Mouse (Mus musculus): ENCODE measurements around the gene Samd8. TPM values are rescaled to one million over a fixed set of nuclear protein-coding genes. Genes with fewer than 3 reads are reported as not detected.

Gene Samd8
- total RNA-seq, 2 experiments from 2014 or later = 4.6 to 10.8 TPM

DNA sequence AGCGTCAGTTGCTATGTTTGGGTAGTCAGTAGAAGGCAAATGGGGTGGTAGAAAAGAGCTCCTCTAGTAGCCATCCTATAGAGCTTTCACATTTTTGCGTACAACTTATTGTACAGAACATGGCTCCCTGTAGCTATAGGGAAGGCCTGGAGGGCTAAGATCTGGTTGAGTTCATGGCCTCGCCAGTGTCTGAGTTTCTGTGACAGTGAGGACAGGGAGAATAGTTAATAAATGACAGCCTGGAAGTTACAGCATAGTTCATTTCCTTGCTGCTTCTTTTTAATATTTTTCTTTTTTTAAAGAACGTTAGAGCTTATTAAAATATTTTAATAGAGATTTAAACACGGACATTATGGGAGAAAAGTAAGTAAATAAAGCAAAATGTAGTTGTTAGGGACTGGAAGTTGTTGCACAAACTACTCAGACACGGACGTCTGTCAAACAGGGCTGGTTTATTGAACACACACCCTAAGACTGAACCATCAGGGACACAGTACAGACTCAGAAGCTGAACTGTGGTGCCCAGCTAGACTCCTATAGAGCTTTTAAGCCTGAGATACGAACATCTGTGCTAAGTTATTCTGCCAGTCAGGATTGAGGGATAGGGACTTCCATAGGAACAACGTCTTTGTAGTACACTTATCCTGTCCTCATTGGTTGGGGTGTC, 40.4 kb downstream of the Samd8 start:
- ATAC-seq (replicated peaks; ENCODE audit: poor library complexity, severe bottlenecking) = no peak

- no peak for ATAC-seq (replicated peaks; ENCODE audit: poor library complexity, severe bottlenecking)
Observed at GRCm38 (mm10) chr14:21791722-21792121, 41.4 kb downstream of the Samd8 start.

- ATAC-seq (replicated peaks; ENCODE audit: poor library complexity, severe bottlenecking) = no peak
Observed at GRCm38 (mm10) chr14:21792250-21792649, 41.9 kb downstream of the Samd8 start.

DNA sequence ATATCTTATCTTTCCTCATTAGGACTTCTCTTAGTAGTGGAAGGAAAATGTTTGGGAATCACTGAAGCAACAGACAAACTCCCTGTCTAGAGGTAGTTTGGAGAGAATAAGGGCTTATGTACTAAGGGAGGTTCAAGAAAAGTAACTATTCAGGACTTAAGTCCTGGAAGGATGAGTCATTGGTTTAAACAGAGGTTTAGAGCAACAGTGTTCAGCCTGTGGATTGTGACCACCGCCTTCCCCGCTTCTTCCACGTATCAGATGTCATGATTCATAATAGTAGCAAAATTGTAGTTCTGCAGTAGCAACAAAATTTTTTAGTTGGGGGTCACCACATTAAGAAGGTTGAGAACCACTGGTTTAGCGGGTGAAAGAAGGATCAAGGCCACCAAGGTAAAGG, 50.3 kb downstream of the Samd8 start:
- ATAC-seq (replicated peaks; ENCODE audit: poor library complexity, severe bottlenecking) = no peak

- ATAC-seq (replicated peaks; ENCODE audit: poor library complexity, severe bottlenecking) = no peak
Observed at GRCm38 (mm10) chr14:21801624-21802023, 51.3 kb downstream of the Samd8 start.

GRCm38 (mm10) chr14:21802543-21803206, 52.3 kb downstream of the Samd8 start:
- ATAC-seq (replicated peaks; ENCODE audit: poor library complexity, severe bottlenecking) = no peak

- no peak for ATAC-seq (replicated peaks; ENCODE audit: poor library complexity, severe bottlenecking)
Observed at GRCm38 (mm10) chr14:21806203-21806602, 55.9 kb downstream of the Samd8 start.

DNA sequence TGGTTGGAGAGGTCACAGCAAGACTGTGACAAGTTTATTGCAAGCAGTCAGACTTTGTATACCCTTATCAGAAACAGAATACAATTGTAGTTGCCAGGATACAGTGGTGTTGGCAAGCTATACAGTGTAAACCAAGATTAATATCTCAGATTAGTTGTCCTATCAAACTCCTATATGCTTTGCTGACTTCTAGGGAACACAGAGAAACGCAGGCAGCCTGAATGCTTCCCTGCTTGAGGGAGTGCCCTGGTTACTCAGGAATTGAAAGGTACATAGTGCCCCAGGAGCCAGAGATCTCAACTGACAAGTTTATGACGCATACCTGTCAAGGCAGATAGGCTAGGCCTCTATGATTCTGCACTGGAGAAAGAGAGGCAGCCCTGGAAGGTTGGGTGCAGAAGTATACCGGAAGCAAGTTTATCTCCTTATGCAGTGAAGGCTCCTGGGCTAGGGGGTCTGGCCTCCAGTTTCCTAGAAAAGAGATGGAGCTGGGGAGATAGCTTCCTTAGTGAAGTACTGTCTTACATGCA, 56.4 kb downstream of the Samd8 start:
- no peak for ATAC-seq (replicated peaks; ENCODE audit: poor library complexity, severe bottlenecking)

- no peak for ATAC-seq (replicated peaks; ENCODE audit: poor library complexity, severe bottlenecking)
Observed at GRCm38 (mm10) chr14:21808208-21808922, 58.0 kb downstream of the Samd8 start.

GRCm38 (mm10) chr14:21809418-21809817, 59.1 kb downstream of the Samd8 start:
- no peak for ATAC-seq (replicated peaks; ENCODE audit: poor library complexity, severe bottlenecking)

DNA sequence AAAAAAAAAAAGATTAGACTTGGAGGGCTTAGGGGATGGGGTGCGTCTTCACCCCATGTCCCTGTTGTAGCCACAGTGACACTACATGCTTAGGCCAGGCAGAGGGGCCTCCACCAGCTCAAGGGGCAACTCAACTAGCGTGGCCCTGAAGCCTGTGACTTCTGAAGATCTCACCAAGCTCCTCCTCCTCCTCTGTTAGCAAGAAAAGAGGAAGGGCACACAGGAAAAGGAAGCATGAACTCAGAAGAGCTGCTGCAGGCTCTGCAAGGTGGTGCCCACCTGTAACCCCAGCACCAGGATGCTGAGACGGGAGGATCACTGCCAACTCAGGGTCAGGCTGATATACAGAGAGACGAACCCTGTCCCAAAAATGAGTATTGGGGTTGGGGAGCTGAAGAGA, 61.0 kb downstream of the Samd8 start:
- peak; percentile 66 for ATAC-seq (replicated peaks; ENCODE audit: poor library complexity, severe bottlenecking)

DNA sequence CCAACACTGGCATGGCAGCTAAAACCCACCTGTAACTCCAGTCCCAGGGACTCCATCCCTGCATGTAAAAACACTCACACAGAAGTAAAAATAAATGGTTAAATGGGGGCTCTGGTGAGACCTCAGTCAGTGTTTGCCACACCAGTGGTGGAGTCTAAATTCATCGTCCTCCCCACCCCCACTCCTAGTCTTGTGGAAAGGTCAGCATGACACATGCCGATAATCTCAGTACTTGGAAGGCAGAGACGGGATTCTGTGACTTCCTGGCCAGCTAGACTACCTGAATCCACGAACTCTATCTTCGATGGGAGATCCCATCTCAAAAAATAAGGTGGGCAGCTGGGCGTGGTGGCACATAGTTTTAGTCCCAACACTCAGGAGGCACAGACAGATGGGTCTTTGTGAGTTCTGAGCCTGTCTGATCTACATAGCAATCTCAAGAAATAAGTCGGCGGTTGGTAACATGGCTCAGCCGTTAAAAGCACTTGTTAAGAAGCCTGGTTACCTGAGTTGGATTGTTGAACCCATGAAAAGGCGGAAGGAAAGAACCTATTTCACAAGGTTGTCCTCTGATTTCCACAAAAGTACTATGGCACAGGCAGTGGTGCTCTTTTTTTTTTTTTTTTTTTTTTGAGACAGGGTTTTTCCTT, 61.5 kb downstream of the Samd8 start:
- ATAC-seq (replicated peaks; ENCODE audit: poor library complexity, severe bottlenecking) = no peak

GRCm38 (mm10) chr14:21812590-21813162, 62.3 kb downstream of the Samd8 start:
- ATAC-seq (replicated peaks; ENCODE audit: poor library complexity, severe bottlenecking) = peak; percentile 69

DNA sequence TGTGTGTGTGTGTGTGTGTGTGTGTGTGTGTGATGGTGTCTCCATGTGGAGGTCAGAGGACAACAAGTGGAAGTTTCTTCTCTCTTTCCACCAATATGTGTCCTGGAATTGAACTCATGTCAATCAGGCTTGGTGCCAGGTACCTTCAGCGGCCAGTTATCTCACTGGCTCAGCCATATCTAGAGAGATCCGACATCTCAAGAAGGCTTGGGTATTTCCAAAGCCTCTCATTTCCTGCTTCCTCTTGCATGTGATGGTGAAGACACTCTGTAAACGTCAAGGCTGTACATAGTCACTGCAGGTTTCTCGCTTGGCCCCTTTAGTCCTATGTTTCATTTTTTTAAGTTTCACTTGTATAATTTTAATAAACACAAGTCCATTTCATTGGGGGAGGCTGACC, 62.9 kb downstream of the Samd8 start:
- ATAC-seq (replicated peaks; ENCODE audit: poor library complexity, severe bottlenecking) = peak; percentile 59

DNA sequence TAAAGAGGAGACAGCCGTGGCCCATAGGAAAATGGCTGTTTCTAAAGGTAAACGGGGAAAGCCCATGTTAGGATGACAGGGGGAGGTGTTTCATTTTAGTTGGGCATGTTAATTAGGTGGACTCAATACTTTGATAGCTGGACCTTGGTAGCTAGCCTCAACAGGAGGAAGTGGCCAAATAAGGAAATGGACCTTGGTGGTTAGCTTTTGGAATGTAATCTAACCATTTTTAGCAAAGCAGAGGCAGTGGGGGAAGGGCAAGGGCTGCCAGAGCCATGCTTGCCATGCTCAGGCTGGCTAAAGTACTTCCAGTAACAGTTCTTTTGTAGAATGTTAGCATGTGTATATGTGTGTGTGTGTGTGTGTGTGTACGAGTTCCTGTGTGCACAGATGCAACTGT, 63.5 kb downstream of the Samd8 start:
- ATAC-seq (replicated peaks; ENCODE audit: poor library complexity, severe bottlenecking) = peak; percentile 30

GRCm38 (mm10) chr14:21814606-21815005, 64.3 kb downstream of the Samd8 start:
- no peak for ATAC-seq (replicated peaks; ENCODE audit: poor library complexity, severe bottlenecking)

DNA sequence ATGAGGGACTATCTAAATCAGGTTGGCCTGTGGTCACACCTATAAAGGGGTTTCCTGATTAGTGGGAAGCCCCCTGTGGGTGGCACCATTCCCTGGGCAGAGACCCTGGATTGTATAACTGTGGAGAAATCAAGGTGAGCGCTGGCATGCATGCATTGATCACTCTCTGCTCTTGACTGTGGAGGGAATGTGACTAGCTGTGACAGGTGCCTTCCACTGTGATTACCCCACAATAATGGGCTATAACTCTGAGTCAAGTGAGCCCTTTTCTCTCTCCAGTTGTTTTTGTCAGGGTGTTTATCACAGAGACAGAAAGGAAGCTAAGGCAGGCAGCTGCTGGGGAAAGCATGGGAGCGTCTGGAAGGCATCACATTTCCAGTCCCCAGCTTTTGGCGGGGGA, 65.9 kb downstream of the Samd8 start:
- ATAC-seq (replicated peaks; ENCODE audit: poor library complexity, severe bottlenecking) = no peak

GRCm38 (mm10) chr14:21817453-21817852, 67.1 kb downstream of the Samd8 start:
- ATAC-seq (replicated peaks; ENCODE audit: poor library complexity, severe bottlenecking) = no peak

GRCm38 (mm10) chr14:21820880-21821505, 70.7 kb downstream of the Samd8 start:
- peak; percentile 21; the same call in 1 of the 2 replicates for ATAC-seq (replicated peaks; ENCODE audit: poor library complexity, severe bottlenecking)

DNA sequence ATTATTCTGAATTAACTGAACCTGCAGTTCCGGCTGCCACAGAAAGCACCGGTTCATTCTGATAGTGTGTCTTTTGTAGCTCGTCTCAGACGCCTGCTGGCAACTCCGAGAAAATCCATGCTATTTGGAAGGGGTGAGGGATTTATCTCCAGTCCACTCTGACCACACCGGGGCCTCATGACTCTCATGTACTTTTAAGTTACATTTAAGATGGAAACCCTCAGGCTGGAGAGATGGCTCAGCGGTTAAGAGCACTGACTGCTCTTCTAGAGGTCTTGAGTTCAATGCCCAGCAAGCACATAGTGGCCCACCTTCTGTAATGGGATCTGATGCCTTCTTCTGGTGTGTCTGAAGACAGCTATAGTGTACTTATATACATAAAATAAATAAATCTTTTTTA, 72.0 kb downstream of the Samd8 start:
- ATAC-seq (replicated peaks; ENCODE audit: poor library complexity, severe bottlenecking) = no peak

Data from granulocyte monocyte progenitor cell, adult 5-6 weeks (primary cell).